Mouse (Mus musculus) neural tube, embryonic 11.5 days (tissue): Measurements from ENCODE around the gene Arhgap33. TPM values are rescaled to one million over a fixed set of nuclear protein-coding genes. Genes with fewer than 3 reads are reported as not detected.
"Not testable (repeated sequence)": the region's sequence is repeated elsewhere in the genome, so short reads cannot be mapped to it uniquely, and the experiment has no call there.

Experiments used
- ATAC-seq: fragments of 200-750 bp; cut with Nextera tagmentation; 2 replicates; pipeline ENCODE4 v1.8.0; 2017; ENCODE audit warnings: moderate number of reproducible peaks, mild to moderate bottlenecking, moderate TSS enrichment, moderate library complexity; ENCODE audit not compliant: insufficient read depth, low FRiP score, low TSS enrichment
- DNase-seq: peaks from one replicate; pipeline ENCODE4 v3.0.0-alpha.2; 2015; ENCODE audit warnings: low spot score
- H3K27ac ChIP-seq: fragments of 300-500 bp; sonication (generic); 2 replicates; pipeline ENCODE4 v1.5.1; 2014; ENCODE audit warnings: low read depth, mild to moderate bottlenecking, low read length
- H3K27me3 ChIP-seq: fragments of 300-500 bp; sonication (generic); 2 replicates; pipeline ENCODE4 v1.6.1; 2014; ENCODE audit warnings: mild to moderate bottlenecking, low read length, mixed read lengths; ENCODE audit not compliant: control insufficient read depth, insufficient read depth
- H3K36me3 ChIP-seq: fragments of 300-500 bp; sonication (generic); 2 replicates; pipeline ENCODE4 v1.6.1; 2014; ENCODE audit warnings: mild to moderate bottlenecking, low read length, moderate library complexity, mixed read lengths; ENCODE audit not compliant: control insufficient read depth, insufficient read depth
- H3K4me1 ChIP-seq: fragments of 300-500 bp; sonication (generic); 2 replicates; pipeline ENCODE4 v1.6.1; 2014; ENCODE audit warnings: low read length, mixed read lengths; ENCODE audit not compliant: control insufficient read depth, insufficient read depth
- H3K4me2 ChIP-seq: fragments of 300-500 bp; sonication (generic); 2 replicates; pipeline ENCODE4 v1.6.1; 2014; ENCODE audit warnings: low read depth, mild to moderate bottlenecking, moderate library complexity
- H3K4me3 ChIP-seq: fragments of 300-500 bp; sonication (generic); 2 replicates; pipeline ENCODE4 v1.5.1; 2014; ENCODE audit warnings: low read depth, low read length
- H3K9ac ChIP-seq: fragments of 300-500 bp; sonication (generic); 2 replicates; pipeline ENCODE4 v1.6.1; 2014; ENCODE audit warnings: mild to moderate bottlenecking, low read length
- H3K9me3 ChIP-seq: fragments of 300-500 bp; sonication (generic); 2 replicates; pipeline ENCODE4 v1.6.1; 2016; ENCODE audit warnings: low read length; ENCODE audit not compliant: control insufficient read depth
- WGBS: fragments of 180-500 bp; shearing (Covaris S2); extraction: QIAGEN DNeasy Blood & Tissue Kit; methylation state at CpG from one replicate; pipeline ENCODE4 v1.1.7; 2014; 5-methylcytosine and 5-hydroxymethylcytosine counted together
- polyA plus RNA-seq: library from polyadenylated mRNA; unstranded; fragments of >200 nt; fragmentation: Nextera tagmentation; extraction: Ambion mirVana; gene quantifications from 2 replicates; pipeline ENCODE4 v1.2.1, GENCODE M21; 2014

Arhgap33 gene
- polyA plus RNA-seq, 1 experiment from 2014 or later = 48.8 TPM

DNA sequence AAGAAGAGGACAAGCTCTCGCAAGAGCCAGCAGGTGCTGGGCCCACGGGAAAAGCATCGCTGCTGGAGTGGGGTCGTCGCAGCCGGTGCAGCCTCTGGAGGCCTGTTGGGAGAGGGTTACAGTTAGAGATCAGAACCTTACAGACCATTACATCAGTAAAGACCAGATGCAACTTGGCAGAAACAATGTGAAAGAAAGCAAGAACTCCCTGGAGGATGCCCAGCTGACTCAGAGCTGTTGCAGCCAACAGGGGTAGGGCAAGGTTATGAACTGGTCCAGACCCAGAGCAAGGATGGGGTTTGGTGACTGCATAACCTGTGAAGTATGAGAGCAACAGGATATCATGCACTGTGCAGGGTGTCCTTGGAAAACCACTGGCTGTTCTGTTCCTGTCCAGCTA is 10.4 kb downstream of the Arhgap33 start:
- Histone ChIP-seq H3K9ac (no peak overlapping the region), H3K9me3 (no peaks in the 10 kb centered on the region), H3K4me1 (0 out of 2 replicates have a peak, but pooled peaks cover 5% of the 10 kb centered on the region), H3K27ac (no peak overlapping the region), H3K27me3 (no peaks in the 10 kb centered on the region), H3K4me2 (no peak overlapping the region), H3K4me3 (no peak overlapping the region), H3K36me3 (peaks cover 23% of the 10 kb centered on the region)
- 84% methylated on average over 6 of the region's 6 CpGs for WGBS
- no peak for DNase-seq
- no peak for ATAC-seq

- H3K4me3 ChIP-seq = no peak overlapping the region
- ATAC-seq (no peak), DNase-seq (no peak)
- H3K36me3 ChIP-seq = peaks cover 14% of the 10 kb centered on the region
- no peaks in the 10 kb centered on the region for H3K9me3 ChIP-seq
- no peak overlapping the region for H3K4me2 ChIP-seq
- no peak overlapping the region for H3K27ac ChIP-seq
- WGBS = 93% methylated on average over 10 of the region's 10 CpGs
- 0 out of 2 replicates have a peak, but pooled peaks cover 5% of the 10 kb centered on the region for H3K4me1 ChIP-seq
- H3K9ac ChIP-seq = no peak overlapping the region
- no peaks in the 10 kb centered on the region for H3K27me3 ChIP-seq
These were observed 12.0 kb downstream of the Arhgap33 start for GRCm38 (mm10) chr7:30522871-30523270.

DNA sequence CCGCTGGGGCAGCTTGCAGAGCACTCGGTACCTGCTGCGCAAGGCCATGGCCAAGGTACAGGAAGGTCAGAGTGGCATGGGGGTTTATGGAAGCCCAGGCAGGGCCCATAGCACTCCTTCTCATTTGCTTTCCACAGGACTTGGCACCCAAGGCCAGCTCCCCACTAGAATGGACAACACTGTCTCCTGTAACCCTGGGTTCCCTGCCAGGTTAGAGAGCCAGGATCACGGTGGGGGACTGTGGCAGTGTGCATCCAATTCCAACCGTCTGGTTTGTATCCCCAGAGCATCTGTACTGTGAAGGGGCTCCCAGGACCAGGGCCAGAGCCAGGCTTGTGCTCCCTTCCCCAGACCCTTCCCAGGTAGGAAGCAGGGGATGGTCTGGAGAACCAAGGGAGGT is 14.0 kb downstream of the Arhgap33 start:
- Histone ChIP-seq H3K36me3 (peaks cover 14% of the 10 kb centered on the region), H3K27ac (0 out of 2 replicates have a peak overlapping the region, but pooled peaks have one; percentile 42), H3K9ac (no peak overlapping the region), H3K9me3 (no peaks in the 10 kb centered on the region), H3K4me2 (no peak overlapping the region), H3K4me3 (no peak overlapping the region), H3K4me1 (no peaks in the 10 kb centered on the region), H3K27me3 (no peaks in the 10 kb centered on the region)
- 88% methylated on average over 5 of the region's 5 CpGs for WGBS
- no peak for ATAC-seq
- no peak for DNase-seq

DNA sequence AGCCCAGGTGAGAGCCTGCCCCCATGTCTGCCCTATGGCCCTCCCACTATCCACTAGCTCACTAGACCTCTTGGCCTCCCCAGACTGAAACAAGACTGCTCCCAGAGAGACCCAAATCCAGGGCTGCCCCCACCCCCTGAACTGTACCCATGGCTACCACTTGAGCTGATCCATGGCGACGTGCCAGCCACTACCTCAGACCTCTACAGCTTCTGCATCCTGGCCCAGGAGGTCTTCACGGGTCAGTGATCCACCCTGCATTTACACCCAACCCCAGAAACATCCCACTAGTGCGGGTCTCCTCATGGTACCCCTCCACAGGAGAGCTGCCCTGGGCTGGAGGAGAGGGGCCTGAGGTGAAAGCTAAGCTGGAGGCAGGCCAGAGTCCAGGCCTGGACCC is 14.5 kb downstream of the Arhgap33 start:
- H3K27me3 ChIP-seq = no peaks in the 10 kb centered on the region
- ATAC-seq (no peak), DNase-seq (no peak)
- no peaks in the 10 kb centered on the region for H3K4me1 ChIP-seq
- H3K9ac ChIP-seq = peak overlapping the region; percentile 15; the same call in 1 of the 2 replicates
- no peak overlapping the region for H3K4me3 ChIP-seq
- H3K36me3 ChIP-seq = peaks cover 14% of the 10 kb centered on the region
- H3K27ac ChIP-seq = no peak overlapping the region
- no peaks in the 10 kb centered on the region for H3K9me3 ChIP-seq
- 68% methylated on average over 4 of the region's 4 CpGs for WGBS
- no peak overlapping the region for H3K4me2 ChIP-seq

DNA sequence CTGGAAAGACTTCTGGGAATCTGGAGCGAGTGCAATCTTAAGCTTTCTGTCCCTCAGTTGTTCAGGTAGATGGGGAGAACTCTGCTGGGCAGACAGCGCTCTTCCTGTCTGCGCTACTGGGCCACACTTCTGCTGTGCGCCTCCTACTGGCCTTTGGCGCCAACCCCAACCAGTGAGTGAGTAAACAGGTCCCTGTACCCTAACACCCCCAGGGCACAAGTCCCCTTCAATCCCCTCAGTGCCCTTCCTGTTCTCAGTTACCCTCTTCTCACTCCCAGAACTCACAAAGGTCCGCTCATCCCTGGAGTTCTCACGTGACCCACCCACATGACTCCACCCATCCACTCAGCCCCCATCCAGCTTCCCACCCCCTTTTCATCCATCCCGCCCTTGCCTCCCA is 16.5 kb downstream of the Arhgap33 start:
- DNase-seq = no peak
- Histone ChIP-seq H3K27me3 (no peaks in the 10 kb centered on the region), H3K4me3 (no peak overlapping the region), H3K36me3 (peaks cover under 1% of the 10 kb centered on the region; the same call in 1 of the 2 replicates), H3K4me1 (no peaks in the 10 kb centered on the region), H3K27ac (no peak overlapping the region), H3K9ac (no peak overlapping the region), H3K4me2 (no peak overlapping the region), H3K9me3 (no peaks in the 10 kb centered on the region)
- WGBS = 40% methylated on average over 8 of the region's 8 CpGs
- ATAC-seq = no peak

DNA sequence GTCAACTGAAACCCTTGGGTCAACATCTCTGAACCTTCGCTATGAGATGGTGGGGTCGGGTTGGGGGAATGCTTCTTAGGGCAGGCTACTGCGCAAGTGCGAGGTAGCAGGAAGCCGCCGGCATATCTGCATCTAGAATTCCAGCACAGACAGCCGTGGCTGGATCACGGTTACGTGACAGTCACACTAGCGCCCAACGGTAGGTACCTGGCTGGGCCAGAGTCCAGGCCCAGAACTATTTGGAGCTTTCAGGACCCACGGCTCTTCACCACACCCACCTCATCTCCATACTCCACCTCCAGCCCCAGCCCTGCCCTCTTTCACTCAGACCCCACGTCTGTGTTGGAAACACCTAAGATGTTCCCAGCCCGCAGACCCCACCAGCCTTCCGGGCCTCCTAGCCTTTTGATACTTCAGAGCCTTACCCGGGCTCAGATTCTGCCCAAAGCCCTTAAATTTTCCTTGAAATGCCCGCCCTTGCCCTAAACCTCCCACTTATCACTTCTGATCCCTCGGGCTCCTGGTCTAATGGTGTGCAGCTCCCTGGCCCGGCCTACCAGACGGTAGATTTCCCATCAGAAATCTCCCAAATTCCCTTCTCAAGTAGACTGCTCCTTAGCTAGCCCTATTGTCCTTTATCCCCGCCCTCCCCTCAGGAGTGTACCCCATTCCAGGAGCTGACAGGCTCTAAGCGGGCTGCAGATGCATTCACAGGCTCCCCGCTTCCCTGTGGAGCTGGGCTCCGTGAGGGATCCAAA is 19.7 kb downstream of the Arhgap33 start:
- ATAC-seq = no peak
- DNase-seq = no peak
- no peaks in the 10 kb centered on the region for H3K36me3 ChIP-seq
- H3K9ac ChIP-seq = no peak overlapping the region
- H3K27ac ChIP-seq = no peak overlapping the region
- no peaks in the 10 kb centered on the region for H3K4me1 ChIP-seq
- H3K4me2 ChIP-seq = no peak overlapping the region
- H3K27me3 ChIP-seq = no peaks in the 10 kb centered on the region
- WGBS = 58% methylated on average over 24 of the region's 24 CpGs
- H3K9me3 ChIP-seq = no peaks in the 10 kb centered on the region
- H3K4me3 ChIP-seq = no peak overlapping the region

DNA sequence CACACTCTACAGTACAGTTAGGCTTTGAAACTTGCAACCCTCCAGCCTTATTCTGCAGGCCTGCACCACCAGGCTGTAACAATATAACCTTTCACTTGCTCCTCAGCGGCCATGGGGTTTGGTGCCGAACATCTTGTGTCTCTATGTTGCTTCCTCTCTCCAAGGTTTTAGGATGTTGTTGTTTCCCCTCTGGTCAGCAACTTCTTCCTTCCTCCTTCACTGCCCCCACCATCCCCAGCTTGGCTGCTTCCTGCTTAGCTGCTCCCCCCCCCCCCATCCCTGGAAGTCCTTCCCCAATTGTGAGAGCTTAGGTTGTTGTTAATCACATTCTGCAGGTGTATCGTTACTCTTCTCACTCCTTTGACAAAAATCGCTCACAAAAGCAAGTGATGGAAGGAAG is 26.8 kb downstream of the Arhgap33 start:
- Histone ChIP-seq H3K4me2 (no peak overlapping the region), H3K4me1 (no peaks in the 10 kb centered on the region), H3K9me3 (no peaks in the 10 kb centered on the region), H3K27ac (no peak overlapping the region), H3K36me3 (no peaks in the 10 kb centered on the region), H3K4me3 (no peak overlapping the region), H3K27me3 (no peaks in the 10 kb centered on the region), H3K9ac (no peak overlapping the region)
- DNase-seq (no peak), ATAC-seq (no peak)
- WGBS = 78% methylated on average over 4 of the region's 4 CpGs

DNA sequence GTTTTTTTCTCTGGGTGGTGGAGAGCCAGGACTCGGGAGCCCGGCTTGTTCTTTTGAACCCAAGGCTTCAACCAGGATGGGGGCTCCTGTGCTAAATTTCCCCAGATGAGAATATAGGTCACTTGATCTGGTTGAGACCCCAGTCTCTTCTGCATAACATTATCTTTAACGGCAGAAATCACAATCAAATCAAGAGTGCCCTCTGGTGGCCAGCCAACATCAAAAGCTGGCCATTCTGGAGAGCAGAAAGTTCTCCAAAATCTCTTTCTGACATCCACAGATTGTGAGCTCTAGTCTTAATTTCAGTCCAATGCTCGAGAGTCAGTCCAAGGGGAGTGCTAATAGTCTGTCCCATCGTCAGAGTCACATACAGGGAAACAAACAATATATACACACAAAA is 33.7 kb downstream of the Arhgap33 start:
- not testable (repeated sequence) for DNase-seq
- WGBS = 82% methylated on average over 5 of the region's 5 CpGs

DNA sequence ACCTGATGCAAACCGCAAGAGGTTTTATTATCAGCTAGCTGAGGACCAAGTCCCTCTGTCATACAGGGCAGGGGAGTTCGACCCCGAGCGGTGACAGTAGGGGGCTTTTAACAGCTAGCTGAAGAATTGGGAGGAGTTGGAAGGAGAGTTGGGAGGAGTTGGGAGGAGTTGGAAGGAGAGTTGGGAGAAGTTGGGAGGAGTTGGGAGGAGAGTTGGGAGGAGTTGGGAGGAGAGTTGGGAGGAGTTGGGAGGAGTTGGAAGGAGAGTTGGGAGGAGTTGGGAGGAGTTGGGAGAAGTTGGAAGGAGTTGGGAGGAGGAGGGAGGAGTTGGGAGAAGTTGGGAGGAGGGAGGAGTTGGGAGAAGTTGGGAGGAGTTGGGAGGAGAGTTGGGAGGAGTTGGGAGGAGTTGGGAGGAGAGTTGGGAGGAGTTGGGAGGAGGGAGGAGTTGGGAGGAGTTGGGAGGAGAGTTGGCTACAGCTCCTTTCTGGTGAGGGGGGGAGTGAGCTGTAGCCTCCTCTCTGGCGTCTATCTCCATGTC is 39.3 kb downstream of the Arhgap33 start:
- not testable (repeated sequence) for ATAC-seq, H3K4me3 ChIP-seq, H3K36me3 ChIP-seq, H3K4me1 ChIP-seq, H3K4me2 ChIP-seq, H3K27ac ChIP-seq, H3K27me3 ChIP-seq, H3K9ac ChIP-seq, H3K9me3 ChIP-seq
- WGBS = 61% methylated on average over 5 of the region's 5 CpGs
- peak; percentile 5 for DNase-seq

More for the DNA sequence above, 33.7 kb downstream of the Arhgap33 start:
- H3K27me3 ChIP-seq, H3K4me2 ChIP-seq, H3K36me3 ChIP-seq, H3K9me3 ChIP-seq, H3K4me3 ChIP-seq, ATAC-seq, H3K9ac ChIP-seq, H3K4me1 ChIP-seq, H3K27ac ChIP-seq: not testable (repeated sequence)
